Mouse (Mus musculus): ENCODE results near the gene Ttc7b.

Gene Ttc7b

GRCm38 (mm10) chr12:100482255-100482654, 38.4 kb downstream of the Ttc7b start:
- no peak for TF ChIP-seq GATA4 (IDR thresholded peaks at IDR 0.05; ENCODE audit: insufficient replicate concordance, low read length)

GRCm38 (mm10) chr12:100481443-100482026, 39.1 kb downstream of the Ttc7b start:
- no peak for TF ChIP-seq GATA4 (IDR thresholded peaks at IDR 0.05; ENCODE audit: insufficient replicate concordance, low read length)

GRCm38 (mm10) chr12:100480642-100481442, 39.8 kb downstream of the Ttc7b start:
- no peak for TF ChIP-seq GATA4 (IDR thresholded peaks at IDR 0.05; ENCODE audit: insufficient replicate concordance, low read length)

- TF ChIP-seq GATA4 (IDR thresholded peaks at IDR 0.05; ENCODE audit: insufficient replicate concordance, low read length): no peak
Observed at GRCm38 (mm10) chr12:100479892-100480621, 40.6 kb downstream of the Ttc7b start.

GRCm38 (mm10) chr12:100479270-100479869, 41.3 kb downstream of the Ttc7b start:
- no peak for TF ChIP-seq GATA4 (IDR thresholded peaks at IDR 0.05; ENCODE audit: insufficient replicate concordance, low read length)

- no peak for TF ChIP-seq GATA4 (IDR thresholded peaks at IDR 0.05; ENCODE audit: insufficient replicate concordance, low read length)
Observed at GRCm38 (mm10) chr12:100478615-100479014, 42.0 kb downstream of the Ttc7b start.

GRCm38 (mm10) chr12:100478151-100478550, 42.5 kb downstream of the Ttc7b start:
- TF ChIP-seq GATA4 (IDR thresholded peaks at IDR 0.05; ENCODE audit: insufficient replicate concordance, low read length): no peak

- TF ChIP-seq GATA4 (IDR thresholded peaks at IDR 0.05; ENCODE audit: insufficient replicate concordance, low read length): no peak
Observed at GRCm38 (mm10) chr12:100477474-100477873, 43.2 kb downstream of the Ttc7b start.

GRCm38 (mm10) chr12:100476351-100476750, 44.3 kb downstream of the Ttc7b start:
- TF ChIP-seq GATA4 (IDR thresholded peaks at IDR 0.05; ENCODE audit: insufficient replicate concordance, low read length): no peak

- peak; percentile 98 for TF ChIP-seq GATA4 (IDR thresholded peaks at IDR 0.05; ENCODE audit: insufficient replicate concordance, low read length)
Observed at GRCm38 (mm10) chr12:100475489-100475888, 45.1 kb downstream of the Ttc7b start.

- TF ChIP-seq GATA4 (IDR thresholded peaks at IDR 0.05; ENCODE audit: insufficient replicate concordance, low read length): no peak
Observed at GRCm38 (mm10) chr12:100474661-100475321, 45.8 kb downstream of the Ttc7b start.

- TF ChIP-seq GATA4 (IDR thresholded peaks at IDR 0.05; ENCODE audit: insufficient replicate concordance, low read length): 0 out of 2 replicates have a peak, but pooled peaks have one; percentile 8
Observed at GRCm38 (mm10) chr12:100470295-100470694, 50.3 kb downstream of the Ttc7b start.

GRCm38 (mm10) chr12:100469503-100470293, 50.9 kb downstream of the Ttc7b start:
- TF ChIP-seq GATA4 (IDR thresholded peaks at IDR 0.05; ENCODE audit: insufficient replicate concordance, low read length): no peak

- no peak for TF ChIP-seq GATA4 (IDR thresholded peaks at IDR 0.05; ENCODE audit: insufficient replicate concordance, low read length)
Observed at GRCm38 (mm10) chr12:100465101-100465715, 55.4 kb downstream of the Ttc7b start.
